Mouse (Mus musculus) lung, embryonic 16.5 days (tissue): ENCODE results near the gene Sema6b. TPM values are rescaled to one million over a fixed set of nuclear protein-coding genes. Genes with fewer than 3 reads are reported as not detected.

Experiments used
- ATAC-seq: fragments of 200-750 bp; cut with Nextera tagmentation; 2 replicates; pipeline ENCODE4 v1.8.0; 2017; ENCODE audit warnings: low read depth, mild to moderate bottlenecking, moderate library complexity
- H3K27ac ChIP-seq: fragments of 300-500 bp; sonication (generic); 2 replicates; pipeline ENCODE4 v1.5.1; 2014; ENCODE audit warnings: mild to moderate bottlenecking, control low read depth, low read length
- H3K27me3 ChIP-seq: fragments of 300-500 bp; sonication (generic); 2 replicates; pipeline ENCODE4 v1.6.1; 2014; ENCODE audit warnings: low read depth, low read length, mixed read lengths; ENCODE audit not compliant: control insufficient read depth, insufficient read depth
- H3K36me3 ChIP-seq: fragments of 300-500 bp; sonication (generic); 2 replicates; pipeline ENCODE4 v1.6.1; 2014; ENCODE audit warnings: low read length; ENCODE audit not compliant: control insufficient read depth, insufficient read depth
- H3K4me1 ChIP-seq: fragments of 300-500 bp; sonication (generic); replicated peaks from 2 replicates; pipeline ENCODE4 v1.6.1; 2014; ENCODE audit warnings: low read length, mixed read lengths; ENCODE audit not compliant: control insufficient read depth, insufficient read depth
- H3K4me2 ChIP-seq: fragments of 300-500 bp; sonication (generic); 2 replicates; pipeline ENCODE4 v1.6.1; 2014; ENCODE audit warnings: low read depth, low read length, control low read depth
- H3K4me3 ChIP-seq: fragments of 300-500 bp; sonication (generic); 2 replicates; pipeline ENCODE4 v1.5.1; 2014; ENCODE audit warnings: mild to moderate bottlenecking, low read length, control low read depth
- H3K9ac ChIP-seq: fragments of 300-500 bp; sonication (generic); 2 replicates; pipeline ENCODE4 v1.6.1; 2014; ENCODE audit warnings: low read length, control low read depth
- H3K9me3 ChIP-seq: fragments of 300-500 bp; sonication (generic); 2 replicates; pipeline ENCODE4 v1.6.1; 2016; ENCODE audit warnings: low read length; ENCODE audit not compliant: control insufficient read depth
- WGBS: fragments of 180-500 bp; shearing (Covaris S2); extraction: QIAGEN DNeasy Blood & Tissue Kit; methylation state at CpG from one replicate; pipeline ENCODE4 v1.1.7; 2014; 5-methylcytosine and 5-hydroxymethylcytosine counted together
- polyA plus RNA-seq: library from polyadenylated mRNA; unstranded; fragments of >200 nt; fragmentation: Nextera tagmentation; extraction: Ambion mirVana; gene quantifications from 2 replicates; pipeline ENCODE4 v1.2.1, GENCODE M21; 2015

Sema6b gene
- polyA plus RNA-seq, 1 experiment from 2014 or later: 1.2 TPM

DNA sequence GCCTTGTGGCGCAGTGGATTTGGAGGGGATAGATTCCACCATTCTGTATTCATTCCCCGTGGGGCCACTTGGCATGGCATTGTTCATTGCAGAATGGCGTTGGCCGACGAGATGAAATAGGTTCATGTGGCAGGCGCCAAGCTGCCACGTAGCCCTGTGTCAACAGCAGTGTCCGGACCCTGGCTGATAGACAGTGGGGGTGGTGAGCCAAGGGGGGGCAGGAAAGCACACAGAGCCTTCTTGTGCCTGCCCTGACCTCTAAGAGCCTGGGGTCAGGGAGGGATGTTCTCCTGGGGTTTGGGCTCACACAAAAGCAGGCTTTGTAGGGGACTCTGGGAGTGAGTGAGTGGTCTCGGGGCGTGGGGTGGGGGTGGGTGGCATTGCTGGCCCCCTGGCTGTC, 30.5 kb upstream of the Sema6b start:
- H3K36me3 ChIP-seq: no peaks in the 10 kb centered on the region
- no peaks in the 10 kb centered on the region for H3K9me3 ChIP-seq
- WGBS: 45% methylated on average over 10 of the region's 10 CpGs
- H3K4me3 ChIP-seq: no peak overlapping the region
- peak overlapping the region; percentile 60 for H3K27ac ChIP-seq
- H3K4me1 ChIP-seq: peaks cover 7% of the 10 kb centered on the region
- 0 out of 2 replicates have a peak, but pooled peaks have one; percentile 30 for ATAC-seq
- 0 out of 2 replicates have a peak overlapping the region, but pooled peaks have one; percentile 12 for H3K9ac ChIP-seq
- H3K27me3 ChIP-seq: no peaks in the 10 kb centered on the region
- H3K4me2 ChIP-seq: no peak overlapping the region

DNA sequence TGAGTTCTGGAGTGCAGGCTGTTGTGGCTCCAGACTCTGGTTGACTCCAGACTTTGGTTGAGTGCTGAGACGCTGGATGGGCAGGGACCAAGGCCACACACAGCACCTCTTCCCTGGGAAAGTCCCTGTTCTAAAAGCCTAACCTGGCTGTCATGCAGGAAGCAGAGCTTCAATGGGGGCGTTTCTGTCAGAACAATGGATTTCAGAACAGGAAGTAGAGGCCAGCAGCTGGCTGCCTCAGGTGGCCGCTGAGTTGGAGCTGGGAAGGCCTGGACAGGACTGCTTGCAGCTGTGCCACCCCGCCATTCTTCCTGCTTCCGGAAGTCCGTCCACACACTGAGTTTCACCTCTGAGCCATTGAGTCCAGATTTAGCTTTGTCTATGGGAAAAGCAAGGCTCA, 29.7 kb upstream of the Sema6b start:
- H3K27ac ChIP-seq: peak overlapping the region; percentile 60
- no peaks in the 10 kb centered on the region for H3K36me3 ChIP-seq
- WGBS: 49% methylated on average over 6 of the region's 6 CpGs
- H3K9me3 ChIP-seq: no peaks in the 10 kb centered on the region
- ATAC-seq: peak; percentile 80
- H3K4me2 ChIP-seq: no peak overlapping the region
- H3K4me1 ChIP-seq: peaks cover 7% of the 10 kb centered on the region
- H3K4me3 ChIP-seq: no peak overlapping the region
- H3K27me3 ChIP-seq: no peaks in the 10 kb centered on the region
- no peak overlapping the region for H3K9ac ChIP-seq

DNA sequence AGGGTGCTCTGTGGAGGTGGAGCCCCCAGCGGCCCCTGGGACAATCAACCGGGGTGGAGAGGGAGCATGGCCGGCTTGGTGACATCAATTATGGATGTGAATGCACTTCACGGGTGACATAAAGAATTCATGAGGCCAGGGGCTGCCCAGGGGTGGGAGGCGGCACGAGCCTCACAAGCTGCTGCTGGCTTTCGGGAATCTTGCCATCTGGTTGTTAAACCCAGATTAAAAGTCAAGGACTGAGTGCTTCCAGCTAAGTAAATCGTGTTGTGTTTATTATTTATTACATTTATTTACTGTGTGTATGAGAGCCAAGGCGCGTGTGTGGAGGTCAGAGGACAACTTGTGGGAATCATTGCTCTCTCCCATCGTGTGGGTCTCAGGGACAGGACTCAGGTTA, 25.5 kb upstream of the Sema6b start:
- 50% methylated on average over 11 of the region's 11 CpGs for WGBS
- H3K36me3 ChIP-seq: no peaks in the 10 kb centered on the region

DNA sequence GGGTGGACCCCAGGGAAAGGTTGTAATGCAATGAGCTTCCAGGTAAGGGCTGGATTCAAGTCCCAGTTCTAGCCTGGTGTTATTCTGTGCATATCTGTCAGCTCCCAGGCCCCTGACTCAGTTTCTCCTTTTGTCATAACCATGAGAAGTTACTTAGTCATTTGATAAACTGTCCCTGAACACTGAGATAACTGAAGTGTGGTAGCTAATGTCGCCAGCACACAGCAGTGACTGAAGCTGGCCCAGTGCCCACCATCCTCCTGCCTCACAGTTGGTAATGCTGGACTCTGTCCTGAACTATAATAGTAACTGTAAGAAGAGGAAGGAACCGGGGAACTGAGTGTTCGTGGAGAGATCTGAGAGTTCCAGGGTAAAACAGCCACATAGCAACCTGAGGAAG, 24.4 kb upstream of the Sema6b start:
- ATAC-seq: no peak
- H3K9me3 ChIP-seq: no peaks in the 10 kb centered on the region
- no peaks in the 10 kb centered on the region for H3K36me3 ChIP-seq
- H3K9ac ChIP-seq: no peak overlapping the region
- H3K4me2 ChIP-seq: peak overlapping the region; percentile 82; the same call in 1 of the 2 replicates
- no peak overlapping the region for H3K27ac ChIP-seq
- H3K4me1 ChIP-seq: peaks cover 14% of the 10 kb centered on the region
- no peaks in the 10 kb centered on the region for H3K27me3 ChIP-seq
- WGBS: 70% methylated on average over 3 of the region's 3 CpGs
- H3K4me3 ChIP-seq: no peak overlapping the region

More for the DNA sequence above, 25.5 kb upstream of the Sema6b start:
- Histone ChIP-seq H3K27me3 (no peaks in the 10 kb centered on the region), H3K4me2 (no peak overlapping the region), H3K4me3 (no peak overlapping the region), H3K9ac (0 out of 2 replicates have a peak overlapping the region, but pooled peaks have one; percentile 3), H3K9me3 (no peaks in the 10 kb centered on the region), H3K4me1 (peaks cover 16% of the 10 kb centered on the region), H3K27ac (no peak overlapping the region)
- no peak for ATAC-seq

DNA sequence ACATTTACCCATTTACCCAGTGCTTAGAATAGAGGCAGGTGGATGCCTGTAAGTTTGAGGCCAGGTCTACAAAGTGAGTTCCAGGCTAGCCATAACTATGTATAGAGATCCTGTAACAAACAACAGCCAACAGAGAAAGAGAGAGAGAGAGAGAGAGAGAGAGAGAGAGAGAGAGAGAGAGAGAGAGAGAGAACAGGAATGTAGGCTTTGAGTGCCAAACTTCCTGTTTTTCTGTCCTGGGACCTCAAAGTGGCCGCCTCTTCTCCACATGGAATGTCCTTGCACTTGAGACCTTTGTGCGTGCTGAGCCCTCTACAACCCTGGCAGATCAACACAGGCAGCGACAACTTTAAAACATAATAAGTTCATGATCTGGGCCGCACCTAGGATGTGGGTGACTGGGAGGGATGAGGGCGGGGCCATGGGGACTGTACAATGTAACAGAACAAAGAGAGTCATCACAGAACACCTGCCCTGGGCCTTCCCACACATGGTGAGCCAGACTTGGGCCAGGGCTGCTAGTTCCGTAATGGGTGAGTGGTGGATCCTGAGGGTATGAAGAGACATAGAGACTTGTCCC, 23.5 kb upstream of the Sema6b start:
- no peak for ATAC-seq
- 63% methylated on average over 6 of the region's 6 CpGs for WGBS
- Histone ChIP-seq H3K4me2 (peak overlapping the region; percentile 82), H3K36me3 (no peaks in the 10 kb centered on the region), H3K27ac (0 out of 2 replicates have a peak overlapping the region, but pooled peaks have one; percentile 16), H3K4me1 (peaks cover 14% of the 10 kb centered on the region), H3K9ac (peak overlapping the region; percentile 70), H3K27me3 (peaks cover 2% of the 10 kb centered on the region; the same call in 1 of the 2 replicates), H3K4me3 (peak overlapping the region; percentile 51), H3K9me3 (no peaks in the 10 kb centered on the region)

GRCm38 (mm10) chr17:56162231-56162774, 22.2 kb upstream of the Sema6b start, which contains the start of gene Tnfaip8l1:
Tnfaip8l1 (plus strand) TSS chr17:56162477.
- Histone ChIP-seq H3K9me3 (no peaks in the 10 kb centered on the region), H3K9ac (peak within 1 kb of the TSS; percentile 70), H3K36me3 (no peaks in the 10 kb centered on the region), H3K27ac (peak within 1 kb of the TSS; percentile 51; the same call in 1 of the 2 replicates), H3K4me2 (peak within 1 kb of the TSS; percentile 82), H3K27me3 (peaks cover 2% of the 10 kb centered on the region), H3K4me3 (peak within 1 kb of the TSS; percentile 51), H3K4me1 (peaks cover 14% of the 10 kb centered on the region)
- 1% methylated on average over 30 of the region's 30 CpGs for WGBS
- ATAC-seq: peak; percentile 98

DNA sequence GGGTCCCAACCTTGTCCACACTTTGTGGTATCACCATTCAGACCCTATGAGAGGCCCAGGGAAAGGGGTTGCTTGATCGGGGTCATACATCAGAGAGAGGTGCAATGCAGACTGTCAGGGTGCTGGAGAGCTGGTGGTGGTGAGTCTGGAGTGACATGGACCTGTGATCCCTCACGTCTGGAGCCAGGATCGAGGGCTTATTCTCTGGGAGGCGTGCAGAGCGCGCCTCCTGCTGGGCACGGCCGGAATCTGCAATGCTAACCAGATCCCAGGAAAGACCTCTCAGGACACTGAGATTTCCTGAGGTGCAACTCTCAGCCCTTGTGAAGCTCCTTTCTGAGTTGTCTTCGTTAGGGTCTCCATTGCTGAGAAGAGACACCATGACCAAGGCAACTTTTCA, 19.6 kb upstream of the Sema6b start:
- Histone ChIP-seq H3K27ac (no peak overlapping the region), H3K27me3 (peaks cover 5% of the 10 kb centered on the region), H3K9ac (no peak overlapping the region), H3K4me2 (no peak overlapping the region), H3K4me3 (no peak overlapping the region), H3K4me1 (peaks cover 14% of the 10 kb centered on the region), H3K9me3 (no peaks in the 10 kb centered on the region), H3K36me3 (no peaks in the 10 kb centered on the region)
- ATAC-seq: no peak; the same call in 1 of the 2 replicates
- under 1% methylated on average over 9 of the region's 9 CpGs for WGBS

DNA sequence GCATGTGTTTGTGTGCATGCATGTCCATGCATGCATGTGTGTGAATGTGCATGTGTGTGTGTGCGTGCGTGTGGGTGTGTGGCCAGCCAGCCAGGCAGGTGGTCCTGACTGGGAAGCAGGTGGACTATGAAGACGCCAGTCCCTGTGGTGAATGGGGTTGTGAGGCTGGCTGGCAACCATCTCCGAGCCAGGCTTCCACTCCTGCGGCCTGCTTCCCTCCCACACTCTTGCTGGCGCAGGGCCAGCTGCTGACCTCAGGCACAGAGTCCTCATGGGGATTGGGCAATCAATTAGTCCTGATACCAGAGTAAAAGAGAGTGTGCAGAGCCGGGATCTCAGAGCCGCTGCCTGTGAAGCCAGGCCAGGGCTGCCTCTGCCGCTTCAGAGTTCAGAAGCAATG, 13.5 kb upstream of the Sema6b start:
- H3K27me3 ChIP-seq: peaks cover 17% of the 10 kb centered on the region
- H3K9ac ChIP-seq: no peak overlapping the region
- H3K36me3 ChIP-seq: no peaks in the 10 kb centered on the region
- no peak overlapping the region for H3K4me3 ChIP-seq
- H3K27ac ChIP-seq: no peak overlapping the region
- peak; percentile 71; the same call in 1 of the 2 replicates for ATAC-seq
- no peaks in the 10 kb centered on the region for H3K9me3 ChIP-seq
- peaks cover 6% of the 10 kb centered on the region; the same call in 1 of the 2 replicates for H3K4me1 ChIP-seq
- 27% methylated on average over 9 of the region's 9 CpGs for WGBS
- no peak overlapping the region for H3K4me2 ChIP-seq

GRCm38 (mm10) chr17:56149897-56150296, 9.8 kb upstream of the Sema6b start:
- no peak overlapping the region for H3K9ac ChIP-seq
- 38% methylated on average over 2 of the region's 2 CpGs for WGBS
- no peak overlapping the region for H3K4me2 ChIP-seq
- H3K27ac ChIP-seq: no peak overlapping the region
- no peak overlapping the region for H3K4me3 ChIP-seq
- peaks cover 39% of the 10 kb centered on the region for H3K27me3 ChIP-seq
- no peaks in the 10 kb centered on the region for H3K9me3 ChIP-seq
- H3K36me3 ChIP-seq: no peaks in the 10 kb centered on the region
- ATAC-seq: no peak
- peaks cover 6% of the 10 kb centered on the region; the same call in 1 of the 2 replicates for H3K4me1 ChIP-seq
